Mouse (Mus musculus): Measurements from ENCODE around the gene Snx15.

- TF ChIP-seq POLR2A (IDR thresholded peaks at IDR 0.05; ENCODE audit: insufficient read depth, low read depth, low read length) (no peak), CTCF (IDR thresholded peaks at IDR 0.05; ENCODE audit: insufficient read depth, low read depth, low read length) (no peak)
These were observed 9.4 kb downstream of the Snx15 start for GRCm38 (mm10) chr19:6118677-6119185.
